Mouse (Mus musculus) limb, embryonic 14.5 days (tissue): ENCODE measurements at regions not wholly inside any gene's neighbourhood (a gene's known extent, or its start where the extent isn't known, plus 50 kb on each side); places are given as distances from the start of the nearest gene placed in this dataset.

Source experiments
- ATAC-seq: fragments of 200-750 bp; cut with Nextera tagmentation; 2 replicates; pipeline ENCODE4 v1.8.0; 2017; ENCODE audit warnings: low read depth, moderate number of reproducible peaks, moderate TSS enrichment; ENCODE audit not compliant: low FRiP score
- DNase-seq: peaks from one replicate; pipeline ENCODE4 v3.0.0-alpha.2; 2015; ENCODE audit warnings: low spot score
- H3K27ac ChIP-seq: fragments of 300-500 bp; sonication (generic); replicated peaks from 2 replicates; pipeline ENCODE4 v1.5.1; 2014; ENCODE audit warnings: low read depth, mild to moderate bottlenecking, low read length, moderate library complexity, mixed read lengths
- H3K27me3 ChIP-seq: fragments of 300-500 bp; sonication (generic); 2 replicates; pipeline ENCODE4 v1.6.1; 2014; ENCODE audit warnings: low read length, mixed read lengths; ENCODE audit not compliant: control insufficient read depth, insufficient read depth
- H3K36me3 ChIP-seq: fragments of 300-500 bp; sonication (generic); 2 replicates; pipeline ENCODE4 v1.6.1; 2014; ENCODE audit warnings: mild to moderate bottlenecking, low read length, moderate library complexity, mixed read lengths; ENCODE audit not compliant: control insufficient read depth, insufficient read depth
- H3K4me1 ChIP-seq: fragments of 300-500 bp; sonication (generic); 2 replicates; pipeline ENCODE4 v1.6.1; 2014; ENCODE audit warnings: antibody characterized with exemption, low read length, mixed read lengths; ENCODE audit not compliant: control insufficient read depth, insufficient read depth
- H3K4me2 ChIP-seq: fragments of 300-500 bp; sonication (generic); replicated peaks from 2 replicates; pipeline ENCODE4 v1.6.1; 2014; ENCODE audit warnings: low read depth, mild to moderate bottlenecking, low read length, moderate library complexity; ENCODE audit not compliant: severe bottlenecking
- H3K4me3 ChIP-seq: fragments of 300-500 bp; sonication (generic); replicated peaks from 2 replicates; pipeline ENCODE4 v1.5.1; 2014; ENCODE audit warnings: low read length
- H3K9ac ChIP-seq: fragments of 300-500 bp; sonication (generic); 2 replicates; pipeline ENCODE4 v1.6.1; 2014; ENCODE audit warnings: mild to moderate bottlenecking, low read depth, low read length, moderate library complexity; ENCODE audit not compliant: severe bottlenecking
- H3K9me3 ChIP-seq: fragments of 300-500 bp; sonication (generic); 2 replicates; pipeline ENCODE4 v1.6.1; 2016; ENCODE audit warnings: low read length; ENCODE audit not compliant: control insufficient read depth
- POLR2A ChIP-seq: fragments of 200-500 bp; IDR thresholded peaks from 2 replicates; pipeline ENCODE4 v1.8.0; 2012; ENCODE audit warnings: inconsistent platforms, mild to moderate bottlenecking, moderate library complexity, borderline replicate concordance; ENCODE audit not compliant: insufficient read depth, insufficient read length; ENCODE audit errors: extremely low read depth
- WGBS: fragments of 180-500 bp; shearing (Covaris S2); extraction: QIAGEN DNeasy Blood & Tissue Kit; methylation state at CpG from one replicate; pipeline ENCODE4 v1.1.7; 2014; 5-methylcytosine and 5-hydroxymethylcytosine counted together

- 71% methylated on average over 4 of the region's 4 CpGs for WGBS
- Histone ChIP-seq H3K4me1 (peaks cover 3% of the 10 kb centered on the region; the same call in 1 of the 2 replicates), H3K9ac (no peak overlapping the region), H3K4me3 (no peak overlapping the region), H3K9me3 (peaks cover 5% of the 10 kb centered on the region; the same call in 1 of the 2 replicates), H3K4me2 (no peak overlapping the region), H3K27me3 (no peaks in the 10 kb centered on the region), H3K27ac (no peak overlapping the region), H3K36me3 (no peaks in the 10 kb centered on the region)
- TF ChIP-seq POLR2A = no peak
- ATAC-seq (no peak), DNase-seq (no peak)
Observed at GRCm38 (mm10) chr3:52200106-52200505, 68.0 kb upstream of the Foxo1 start.

DNA sequence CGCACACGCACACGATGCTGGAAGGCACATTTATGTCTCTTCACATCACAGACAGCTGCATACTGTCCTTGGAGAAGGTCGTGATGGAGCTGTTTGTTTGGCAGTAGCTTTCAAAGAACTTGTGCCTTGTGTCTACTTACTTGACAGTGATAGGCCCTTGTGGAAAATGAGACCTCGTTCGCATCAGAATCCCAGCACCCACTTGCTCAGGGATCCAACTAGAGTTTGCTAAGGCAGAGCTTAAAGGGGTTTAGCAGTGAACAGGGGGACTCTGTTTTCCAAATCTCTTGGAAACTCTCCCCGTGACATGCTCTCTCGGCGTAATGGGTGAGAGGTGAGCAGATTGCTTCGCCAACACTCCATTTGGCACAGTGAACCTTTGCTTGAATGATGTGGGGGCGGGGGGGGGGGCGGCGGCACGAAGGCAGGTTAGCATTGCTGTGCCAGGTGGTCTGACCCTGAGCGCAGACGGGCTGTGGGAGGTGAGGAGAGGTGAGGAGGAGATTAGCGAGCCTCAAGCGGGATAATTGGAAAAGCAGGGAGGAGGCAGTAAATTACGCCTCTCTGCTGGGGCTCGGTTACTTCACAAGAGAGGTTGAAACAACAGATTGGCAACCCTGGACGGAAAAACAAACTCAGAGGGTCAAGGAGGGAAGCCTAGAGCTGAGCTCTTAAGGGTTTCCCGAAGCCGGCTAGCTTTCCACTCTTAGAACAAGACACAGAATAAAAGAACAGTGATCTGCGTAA is 57.4 kb upstream of the Foxo1 start:
- H3K9me3 ChIP-seq = no peaks in the 10 kb centered on the region
- no peaks in the 10 kb centered on the region for H3K27me3 ChIP-seq
- H3K27ac ChIP-seq = no peak overlapping the region
- WGBS = 13% methylated on average over 24 of the region's 24 CpGs
- ATAC-seq (no peak), DNase-seq (peak; percentile 31)
- H3K36me3 ChIP-seq = no peaks in the 10 kb centered on the region
- H3K4me3 ChIP-seq = peak overlapping the region; percentile 18
- no peaks in the 10 kb centered on the region for H3K4me1 ChIP-seq
- H3K9ac ChIP-seq = peak overlapping the region; percentile 40; the same call in 1 of the 2 replicates
- peak overlapping the region; percentile 44 for H3K4me2 ChIP-seq
- TF ChIP-seq POLR2A = no peak

DNA sequence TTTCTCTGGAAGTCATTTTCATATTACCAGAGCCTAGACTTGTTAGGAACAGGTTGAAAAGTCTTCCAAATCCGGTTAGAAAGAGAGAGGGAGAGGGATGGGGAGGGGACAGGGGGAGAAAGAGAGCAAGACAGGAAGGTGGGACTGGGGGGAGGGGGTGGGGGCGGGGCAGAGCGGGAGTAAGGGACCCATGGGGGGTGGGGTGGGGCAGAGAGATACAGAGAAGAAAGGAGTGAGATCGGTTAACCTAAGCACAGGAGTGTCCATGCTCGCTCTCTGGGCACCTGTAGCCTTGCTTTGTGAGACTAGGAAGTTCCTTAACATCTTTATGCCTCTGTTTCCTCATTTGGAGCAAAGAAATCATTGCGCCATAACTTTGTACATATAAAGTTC is 56.8 kb upstream of the Foxo1 start:
- H3K4me2 ChIP-seq = peak overlapping the region; percentile 44; the same call in 1 of the 2 replicates
- H3K27me3 ChIP-seq = no peaks in the 10 kb centered on the region
- 34% methylated on average over 6 of the region's 6 CpGs for WGBS
- H3K4me1 ChIP-seq = no peaks in the 10 kb centered on the region
- H3K4me3 ChIP-seq = 0 out of 2 replicates have a peak overlapping the region, but pooled peaks have one; percentile 18
- no peak overlapping the region for H3K27ac ChIP-seq
- no peak overlapping the region for H3K9ac ChIP-seq
- no peaks in the 10 kb centered on the region for H3K36me3 ChIP-seq
- no peak for TF ChIP-seq POLR2A
- ATAC-seq = no peak
- no peaks in the 10 kb centered on the region for H3K9me3 ChIP-seq
- DNase-seq = no peak

- H3K4me3 ChIP-seq = no peak overlapping the region
- no peaks in the 10 kb centered on the region for H3K9me3 ChIP-seq
- H3K27ac ChIP-seq = no peak overlapping the region
- ATAC-seq (no peak), DNase-seq (no peak)
- H3K27me3 ChIP-seq = no peaks in the 10 kb centered on the region
- WGBS = 91% methylated on average over 7 of the region's 7 CpGs
- no peak for TF ChIP-seq POLR2A
- no peaks in the 10 kb centered on the region for H3K4me1 ChIP-seq
- H3K4me2 ChIP-seq = no peak overlapping the region
- H3K9ac ChIP-seq = no peak overlapping the region
- no peaks in the 10 kb centered on the region for H3K36me3 ChIP-seq
Observed at GRCm38 (mm10) chr3:52214114-52214513, 54.0 kb upstream of the Foxo1 start.

GRCm38 (mm10) chr3:52215083-52215482 is 53.1 kb upstream of the Foxo1 start:
- no peak for TF ChIP-seq POLR2A
- Histone ChIP-seq H3K4me2 (no peak overlapping the region), H3K27ac (no peak overlapping the region), H3K4me1 (no peaks in the 10 kb centered on the region), H3K9me3 (no peaks in the 10 kb centered on the region), H3K9ac (no peak overlapping the region), H3K4me3 (no peak overlapping the region), H3K27me3 (no peaks in the 10 kb centered on the region), H3K36me3 (no peaks in the 10 kb centered on the region)
- 91% methylated on average over 9 of the region's 9 CpGs for WGBS
- ATAC-seq (no peak), DNase-seq (no peak)
